Mouse (Mus musculus) hindbrain, embryonic 12.5 days (tissue): ENCODE data around the gene Pir. TPM values are rescaled to one million over a fixed set of nuclear protein-coding genes. Genes with fewer than 3 reads are reported as not detected.
A peak's percentile ranks its signal among the peaks of the same experiment; 100 is the strongest.

ENCODE experiments used
- ATAC-seq: fragments of 200-750 bp; cut with Nextera tagmentation; 2 replicates; pipeline ENCODE4 v1.8.0; 2017; ENCODE audit warnings: moderate TSS enrichment; ENCODE audit not compliant: low FRiP score
- H3K27ac ChIP-seq: fragments of 300-500 bp; sonication (generic); 2 replicates; pipeline ENCODE4 v1.5.1; 2016; ENCODE audit warnings: mild to moderate bottlenecking
- H3K27me3 ChIP-seq: fragments of 300-500 bp; sonication (generic); 2 replicates; pipeline ENCODE4 v1.6.1; 2016; ENCODE audit warnings: mild to moderate bottlenecking
- H3K36me3 ChIP-seq: fragments of 300-500 bp; sonication (generic); 2 replicates; pipeline ENCODE4 v1.6.1; 2016; ENCODE audit warnings: mild to moderate bottlenecking
- H3K4me1 ChIP-seq: fragments of 300-500 bp; sonication (generic); 2 replicates; pipeline ENCODE4 v1.6.1; 2016
- H3K4me2 ChIP-seq: fragments of 300-500 bp; sonication (generic); replicated peaks from 2 replicates; pipeline ENCODE4 v1.6.1; 2016; ENCODE audit warnings: mild to moderate bottlenecking
- H3K4me3 ChIP-seq: fragments of 300-500 bp; sonication (generic); 2 replicates; pipeline ENCODE4 v1.5.1; 2016; ENCODE audit warnings: mild to moderate bottlenecking
- H3K9ac ChIP-seq: fragments of 300-500 bp; sonication (generic); 2 replicates; pipeline ENCODE4 v1.6.1; 2016; ENCODE audit warnings: mild to moderate bottlenecking, moderate library complexity
- H3K9me3 ChIP-seq: fragments of 300-500 bp; sonication (generic); replicated peaks from 2 replicates; pipeline ENCODE4 v1.6.1; 2016; ENCODE audit warnings: mild to moderate bottlenecking
- WGBS: fragments of 180-500 bp; shearing (Covaris S2); methylation state at CpG from one replicate; pipeline ENCODE4 v1.1.7; 2016; 5-methylcytosine and 5-hydroxymethylcytosine counted together
- polyA plus RNA-seq: library from polyadenylated mRNA; unstranded; fragments of >200 nt; fragmentation: Nextera tagmentation; extraction: Ambion mirVana; gene quantifications from 2 replicates; pipeline ENCODE4 v1.2.1, GENCODE M21; 2016

The Pir gene
- 4.3 and 6.5 TPM in 2 replicates for polyA plus RNA-seq

DNA sequence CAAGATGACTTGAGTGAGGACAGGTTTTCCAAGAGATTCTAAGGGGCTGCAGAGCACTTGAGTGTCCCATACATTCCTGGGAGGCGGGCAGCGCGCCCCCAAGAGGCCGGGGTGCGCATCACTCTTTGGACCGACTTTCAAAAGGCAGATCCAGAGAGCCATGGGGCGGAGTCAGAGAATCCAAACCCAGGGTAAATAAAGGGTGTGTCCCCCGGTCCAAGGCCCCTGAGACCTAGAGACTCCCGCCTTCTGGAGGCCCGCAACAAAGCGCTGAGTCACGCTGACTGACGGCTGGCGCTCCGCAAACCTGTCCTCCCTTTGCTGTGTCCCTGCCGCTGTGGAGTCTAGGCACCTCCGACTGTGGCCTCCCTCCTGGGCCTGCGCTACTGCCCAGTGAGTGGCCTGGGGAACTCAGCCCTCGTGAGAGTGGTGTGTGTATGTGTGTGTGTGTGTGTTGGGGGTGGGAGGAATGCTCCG, at the start of gene Pir:
Gene Pir, plus strand, starts transcription at position 87 of the 477 bp plus-strand sequence.
- no peaks in the 10 kb centered on the region for H3K36me3 ChIP-seq
- peaks cover 7% of the 10 kb centered on the region; the same call in 1 of the 2 replicates for H3K27me3 ChIP-seq
- peak within 1 kb of the TSS; percentile 35 for H3K4me3 ChIP-seq
- H3K27ac ChIP-seq, result no peak within 1 kb of the TSS
- H3K4me1 ChIP-seq, result no peaks in the 10 kb centered on the region
- H3K9me3 ChIP-seq, result no peaks in the 10 kb centered on the region
- peak within 1 kb of the TSS; percentile 53 for H3K4me2 ChIP-seq
- no peak within 1 kb of the TSS; the same call in 1 of the 2 replicates for H3K9ac ChIP-seq
- peak; percentile 81 for ATAC-seq
- WGBS, result 17% methylated on average over 20 of the region's 20 CpGs

GRCm38 (mm10) chrX:164221989-164222388, 47.2 kb upstream of the Pir start:
- Histone ChIP-seq H3K27ac (no peak overlapping the region), H3K36me3 (no peaks in the 10 kb centered on the region), H3K9ac (no peak overlapping the region), H3K9me3 (no peaks in the 10 kb centered on the region), H3K4me1 (no peaks in the 10 kb centered on the region), H3K4me2 (no peak overlapping the region), H3K4me3 (no peak overlapping the region), H3K27me3 (no peaks in the 10 kb centered on the region; the same call in 1 of the 2 replicates)
- ATAC-seq, result no peak
- 74% methylated on average over 2 of the region's 2 CpGs for WGBS

DNA sequence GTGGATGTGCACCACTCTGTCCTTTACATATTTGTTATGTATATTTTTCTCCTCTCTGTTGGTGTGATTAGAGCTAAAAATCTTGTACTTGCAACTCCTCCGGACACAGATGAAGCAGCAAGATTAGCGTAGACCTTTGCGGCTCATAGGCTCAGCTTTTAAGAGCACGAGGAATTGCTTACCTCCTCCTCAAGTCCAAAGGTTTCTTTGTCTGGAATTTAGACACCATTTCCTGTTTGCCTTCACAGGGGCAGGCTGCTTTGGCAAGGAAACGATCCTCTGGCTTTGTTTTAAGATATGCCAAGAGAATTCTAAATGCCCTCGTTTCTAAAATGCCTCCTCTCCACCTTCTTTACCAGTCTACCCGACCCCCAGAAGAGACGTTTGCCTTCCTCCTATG, 35.8 kb upstream of the Pir start:
- Histone ChIP-seq H3K36me3 (no peaks in the 10 kb centered on the region), H3K4me3 (no peak overlapping the region), H3K27me3 (peaks cover 3% of the 10 kb centered on the region; the same call in 1 of the 2 replicates), H3K9ac (no peak overlapping the region), H3K9me3 (no peaks in the 10 kb centered on the region), H3K4me1 (no peaks in the 10 kb centered on the region), H3K27ac (no peak overlapping the region), H3K4me2 (no peak overlapping the region)
- no peak for ATAC-seq
- WGBS, result 62% methylated on average over 8 of the region's 8 CpGs

DNA sequence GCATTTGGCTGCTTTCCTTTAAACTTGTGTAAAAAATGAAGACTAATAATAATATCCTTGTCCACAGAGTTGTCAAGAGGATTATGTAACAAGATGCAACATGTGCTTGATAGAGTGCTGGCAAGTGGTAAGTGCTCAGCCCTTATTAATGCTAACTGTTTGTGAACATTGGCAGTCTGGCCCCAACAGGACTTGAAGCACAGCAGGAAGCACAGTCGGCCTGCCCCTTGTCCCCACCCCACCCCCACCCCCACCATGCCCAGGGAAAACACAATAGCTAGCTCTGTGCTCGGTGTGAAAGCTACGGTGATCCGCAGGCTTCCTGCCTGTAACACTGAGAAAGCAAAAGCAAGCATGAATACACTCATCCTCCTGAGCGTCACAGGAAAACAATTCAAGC, 23.5 kb upstream of the Pir start:
- H3K4me3 ChIP-seq, result no peak overlapping the region
- H3K9ac ChIP-seq, result no peak overlapping the region
- H3K9me3 ChIP-seq, result no peaks in the 10 kb centered on the region
- peak overlapping the region; percentile 27 for H3K4me2 ChIP-seq
- 28% methylated on average over 5 of the region's 5 CpGs for WGBS
- H3K27ac ChIP-seq, result no peak overlapping the region
- no peaks in the 10 kb centered on the region for H3K36me3 ChIP-seq
- peak; percentile 50; the same call in 1 of the 2 replicates for ATAC-seq
- no peaks in the 10 kb centered on the region for H3K4me1 ChIP-seq
- H3K27me3 ChIP-seq, result peaks cover 10% of the 10 kb centered on the region

GRCm38 (mm10) chrX:164246722-164247121, 22.4 kb upstream of the Pir start:
- H3K9ac ChIP-seq, result no peak overlapping the region
- no peak overlapping the region for H3K4me2 ChIP-seq
- no peaks in the 10 kb centered on the region for H3K36me3 ChIP-seq
- no peak overlapping the region for H3K27ac ChIP-seq
- no peaks in the 10 kb centered on the region for H3K4me1 ChIP-seq
- peaks cover 8% of the 10 kb centered on the region for H3K27me3 ChIP-seq
- no peaks in the 10 kb centered on the region for H3K9me3 ChIP-seq
- ATAC-seq, result no peak
- WGBS, result 48% methylated on average over 2 of the region's 2 CpGs
- H3K4me3 ChIP-seq, result no peak overlapping the region

DNA sequence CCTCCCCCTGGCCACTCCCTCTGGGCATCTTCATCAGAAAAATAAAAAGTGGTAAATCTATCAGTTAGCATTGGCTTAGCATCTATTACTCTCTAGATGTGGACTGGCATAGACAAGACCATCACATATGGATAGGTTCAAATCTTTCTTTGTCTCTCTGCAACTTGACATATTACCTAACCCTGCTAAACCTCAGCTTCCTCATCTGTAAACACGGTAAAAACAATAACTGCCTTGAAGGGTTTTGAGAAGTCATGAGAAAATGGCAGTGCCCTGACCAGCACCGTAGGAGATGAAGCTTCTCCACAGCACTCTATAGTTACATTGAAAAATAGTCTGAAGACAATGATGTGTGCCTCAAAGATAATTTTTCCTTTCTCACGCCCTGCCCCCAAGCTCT, 12.6 kb upstream of the Pir start:
- 88% methylated on average over 3 of the region's 3 CpGs for WGBS
- H3K4me3 ChIP-seq, result no peak overlapping the region
- H3K9me3 ChIP-seq, result no peaks in the 10 kb centered on the region
- no peak overlapping the region for H3K9ac ChIP-seq
- H3K27me3 ChIP-seq, result peaks cover 8% of the 10 kb centered on the region
- no peaks in the 10 kb centered on the region for H3K36me3 ChIP-seq
- no peak for ATAC-seq
- H3K4me2 ChIP-seq, result no peak overlapping the region
- H3K27ac ChIP-seq, result no peak overlapping the region
- H3K4me1 ChIP-seq, result no peaks in the 10 kb centered on the region

GRCm38 (mm10) chrX:164258057-164258456, 11.1 kb upstream of the Pir start, which contains the start of gene Bmx:
Bmx (minus strand) TSS chrX:164258193.
- no peak for ATAC-seq
- Histone ChIP-seq H3K4me3 (no peak within 1 kb of the TSS), H3K36me3 (no peaks in the 10 kb centered on the region), H3K4me1 (no peaks in the 10 kb centered on the region), H3K4me2 (no peak within 1 kb of the TSS), H3K27me3 (peaks cover 11% of the 10 kb centered on the region), H3K9me3 (no peaks in the 10 kb centered on the region), H3K9ac (no peak within 1 kb of the TSS), H3K27ac (no peak within 1 kb of the TSS)
- 70% methylated on average over 8 of the region's 8 CpGs for WGBS

DNA sequence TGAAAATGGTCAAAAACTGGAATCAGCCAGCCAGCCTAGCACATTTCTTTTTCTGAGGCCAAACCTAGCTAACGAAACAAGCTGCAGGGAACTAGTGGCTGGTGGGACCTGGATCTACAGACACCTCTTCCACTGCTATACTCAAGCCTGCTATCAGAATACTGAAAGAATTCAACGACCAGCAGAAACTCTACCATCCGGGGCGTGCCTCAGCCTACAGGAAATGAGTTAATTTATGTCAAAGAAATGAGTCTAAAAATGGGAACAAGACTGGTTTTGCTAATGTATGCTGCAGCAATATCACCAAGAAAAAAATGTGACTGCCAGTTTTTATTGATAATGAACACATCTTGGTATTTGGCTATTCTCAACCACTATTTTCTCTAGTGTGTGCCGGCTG, 10.5 kb upstream of the Pir start:
- Histone ChIP-seq H3K9me3 (no peaks in the 10 kb centered on the region), H3K4me3 (no peak overlapping the region), H3K4me1 (no peaks in the 10 kb centered on the region), H3K27me3 (peaks cover 11% of the 10 kb centered on the region), H3K4me2 (no peak overlapping the region), H3K9ac (no peak overlapping the region), H3K27ac (no peak overlapping the region), H3K36me3 (no peaks in the 10 kb centered on the region)
- 92% methylated on average over 5 of the region's 5 CpGs for WGBS
- no peak for ATAC-seq

DNA sequence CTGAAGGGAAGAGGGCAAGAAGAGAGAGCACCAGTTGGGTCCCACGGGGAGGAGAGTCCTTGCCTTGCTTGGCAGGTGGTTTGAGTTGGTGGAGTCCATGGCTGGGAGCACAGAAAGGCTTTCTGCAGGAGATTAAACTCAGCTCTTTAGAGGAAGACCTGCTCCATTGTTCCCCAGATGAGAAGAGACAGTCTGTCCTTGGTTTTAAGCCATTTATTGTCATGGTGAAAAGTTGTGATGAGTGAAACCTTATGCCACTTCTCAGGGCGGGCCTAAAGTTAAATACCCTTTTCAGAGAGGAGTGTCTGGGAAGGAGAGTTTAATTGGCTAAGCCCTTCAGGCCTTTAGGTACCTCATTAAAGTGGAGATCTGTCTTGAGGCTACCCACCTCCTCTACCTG, 6.9 kb upstream of the Pir start:
- ATAC-seq, result no peak

GRCm38 (mm10) chrX:164264861-164265260, 4.3 kb upstream of the Pir start:
- H3K4me3 ChIP-seq, result no peak overlapping the region
- H3K4me1 ChIP-seq, result no peaks in the 10 kb centered on the region
- 39% methylated on average over 1 of the region's 1 CpGs for WGBS
- no peak overlapping the region for H3K4me2 ChIP-seq
- no peak overlapping the region for H3K27ac ChIP-seq
- H3K9ac ChIP-seq, result no peak overlapping the region
- peaks cover 8% of the 10 kb centered on the region for H3K27me3 ChIP-seq
- no peaks in the 10 kb centered on the region for H3K36me3 ChIP-seq
- no peak for ATAC-seq
- H3K9me3 ChIP-seq, result no peaks in the 10 kb centered on the region

More for the DNA sequence above, 6.9 kb upstream of the Pir start:
- no peaks in the 10 kb centered on the region for H3K9me3 ChIP-seq
- no peaks in the 10 kb centered on the region for H3K36me3 ChIP-seq
- no peak overlapping the region for H3K9ac ChIP-seq
- H3K27me3 ChIP-seq, result peaks cover 8% of the 10 kb centered on the region
- H3K4me2 ChIP-seq, result no peak overlapping the region
- H3K4me3 ChIP-seq, result no peak overlapping the region
- H3K27ac ChIP-seq, result no peak overlapping the region
- H3K4me1 ChIP-seq, result no peaks in the 10 kb centered on the region
- 56% methylated on average over 2 of the region's 2 CpGs for WGBS

DNA sequence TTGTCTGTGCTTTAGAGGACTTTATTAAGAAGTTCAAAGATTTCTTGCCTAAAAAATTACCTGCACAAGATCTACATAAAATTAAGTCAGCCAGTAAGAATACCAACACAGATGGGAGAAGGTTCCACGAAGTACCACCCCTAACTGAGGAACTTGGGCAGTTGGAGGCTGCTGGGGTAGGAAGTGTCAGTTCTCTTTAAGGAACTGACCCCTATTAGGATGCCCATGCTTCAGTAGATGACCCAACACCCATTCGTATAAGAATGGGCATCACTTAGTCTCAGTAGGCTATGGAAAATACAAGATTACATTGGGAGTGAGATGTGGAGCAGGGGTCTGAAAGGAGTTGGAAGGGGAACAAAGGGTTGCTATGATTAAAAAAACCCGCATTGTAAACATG, 1.4 kb downstream of the Pir start:
- no peak overlapping the region for H3K4me3 ChIP-seq
- H3K4me1 ChIP-seq, result no peaks in the 10 kb centered on the region
- H3K36me3 ChIP-seq, result no peaks in the 10 kb centered on the region
- no peak overlapping the region for H3K27ac ChIP-seq
- H3K27me3 ChIP-seq, result peaks cover 7% of the 10 kb centered on the region; the same call in 1 of the 2 replicates
- no peaks in the 10 kb centered on the region for H3K9me3 ChIP-seq
- ATAC-seq, result no peak
- H3K9ac ChIP-seq, result no peak overlapping the region
- WGBS, result 88% methylated on average over 3 of the region's 3 CpGs
- no peak overlapping the region for H3K4me2 ChIP-seq

GRCm38 (mm10) chrX:164275536-164275935, 6.4 kb downstream of the Pir start:
- Histone ChIP-seq H3K4me3 (no peak overlapping the region), H3K27ac (no peak overlapping the region), H3K4me2 (no peak overlapping the region), H3K9ac (no peak overlapping the region), H3K9me3 (no peaks in the 10 kb centered on the region), H3K4me1 (no peaks in the 10 kb centered on the region), H3K36me3 (no peaks in the 10 kb centered on the region), H3K27me3 (0 out of 2 replicates have a peak, but pooled peaks cover 3% of the 10 kb centered on the region)
- 59% methylated on average over 3 of the region's 3 CpGs for WGBS
- no peak for ATAC-seq

DNA sequence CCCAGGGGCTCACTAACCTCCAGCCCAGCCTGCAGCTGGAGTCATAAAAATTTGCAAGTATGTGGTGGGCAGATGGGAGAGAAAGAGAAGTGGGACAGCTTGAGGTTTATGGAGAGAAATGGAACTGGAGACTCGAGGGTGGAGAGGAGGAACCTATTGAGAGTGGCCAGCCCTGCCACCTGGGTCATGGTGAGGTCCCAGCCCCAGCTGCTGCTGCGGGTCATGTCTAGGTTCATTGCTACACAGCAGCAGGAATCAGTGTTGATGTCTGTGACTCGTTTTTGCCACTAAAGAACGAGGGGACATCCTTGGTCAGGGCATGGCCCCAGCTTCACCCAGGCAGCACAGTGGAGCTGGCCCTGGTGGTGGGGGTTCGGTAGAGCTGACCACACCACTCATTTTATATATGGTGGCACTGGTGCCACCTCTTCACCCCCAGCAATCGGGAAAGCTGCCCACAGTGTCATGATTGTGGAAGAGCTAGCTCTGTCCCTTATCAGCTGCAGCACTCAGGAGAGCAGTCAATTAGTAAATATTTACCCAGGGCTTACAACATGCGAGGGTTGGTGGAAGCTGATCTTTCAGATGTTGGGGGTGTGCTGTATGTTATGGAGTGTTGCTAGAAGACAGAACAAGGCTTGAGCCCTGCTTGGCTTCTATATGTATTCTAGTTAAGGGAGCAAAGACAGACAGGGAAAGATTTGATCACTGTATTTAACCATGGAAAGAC, 11.9 kb downstream of the Pir start:
- H3K9ac ChIP-seq, result no peak overlapping the region
- no peaks in the 10 kb centered on the region for H3K9me3 ChIP-seq
- WGBS, result 76% methylated on average over 7 of the region's 7 CpGs
- H3K36me3 ChIP-seq, result no peaks in the 10 kb centered on the region
- no peak for ATAC-seq
- H3K4me3 ChIP-seq, result no peak overlapping the region
- H3K4me1 ChIP-seq, result no peaks in the 10 kb centered on the region
- peaks cover 3% of the 10 kb centered on the region; the same call in 1 of the 2 replicates for H3K27me3 ChIP-seq
- H3K27ac ChIP-seq, result no peak overlapping the region
- H3K4me2 ChIP-seq, result no peak overlapping the region
